Mouse (Mus musculus): Measurements from ENCODE around the gene Efcab14. TPM values are rescaled to one million over a fixed set of nuclear protein-coding genes. Genes with fewer than 3 reads are reported as not detected.

Efcab14 gene
- polyA plus RNA-seq, 1 experiment, result 26.7 TPM

GRCm38 (mm10) chr4:115749336-115749735, 11.8 kb downstream of the Efcab14 start:
- no peak overlapping the region for H3K4me3 ChIP-seq (ENCODE audit: insufficient read depth, low read depth, low read length)
- no peaks in the 10 kb centered on the region for H3K4me1 ChIP-seq (ENCODE audit: control insufficient read depth, insufficient read depth, insufficient read length, low read length)
- no peak overlapping the region for H3K27ac ChIP-seq (replicated peaks; ENCODE audit: low read depth, low read length)

GRCm38 (mm10) chr4:115754101-115754500, 16.6 kb downstream of the Efcab14 start:
- H3K4me1 ChIP-seq (ENCODE audit: control insufficient read depth, insufficient read depth, insufficient read length, low read length), result no peaks in the 10 kb centered on the region

GRCm38 (mm10) chr4:115754851-115755250, 17.3 kb downstream of the Efcab14 start:
- H3K27ac ChIP-seq (replicated peaks; ENCODE audit: low read depth, low read length), result no peak overlapping the region
- no peak overlapping the region for H3K4me3 ChIP-seq (ENCODE audit: insufficient read depth, low read depth, low read length)
- no peaks in the 10 kb centered on the region for H3K4me1 ChIP-seq (ENCODE audit: control insufficient read depth, insufficient read depth, insufficient read length, low read length)

More at GRCm38 (mm10) chr4:115754101-115754500, 16.6 kb downstream of the Efcab14 start:
- Histone ChIP-seq H3K4me3 (ENCODE audit: insufficient read depth, low read depth, low read length) (no peak overlapping the region), H3K27ac (replicated peaks; ENCODE audit: low read depth, low read length) (no peak overlapping the region)

GRCm38 (mm10) chr4:115761206-115761605, 23.7 kb downstream of the Efcab14 start:
- no peak overlapping the region for H3K27ac ChIP-seq (replicated peaks; ENCODE audit: low read depth, low read length)
- H3K4me3 ChIP-seq (ENCODE audit: insufficient read depth, low read depth, low read length), result no peak overlapping the region
- no peaks in the 10 kb centered on the region for H3K4me1 ChIP-seq (ENCODE audit: control insufficient read depth, insufficient read depth, insufficient read length, low read length)

- Histone ChIP-seq H3K27ac (replicated peaks; ENCODE audit: low read depth, low read length) (no peak overlapping the region), H3K4me3 (ENCODE audit: insufficient read depth, low read depth, low read length) (no peak overlapping the region), H3K4me1 (ENCODE audit: control insufficient read depth, insufficient read depth, insufficient read length, low read length) (no peaks in the 10 kb centered on the region)
These were observed 27.0 kb downstream of the Efcab14 start for GRCm38 (mm10) chr4:115764581-115764980.

- Histone ChIP-seq H3K4me3 (ENCODE audit: insufficient read depth, low read depth, low read length) (no peak overlapping the region), H3K27ac (replicated peaks; ENCODE audit: low read depth, low read length) (no peak overlapping the region), H3K4me1 (ENCODE audit: control insufficient read depth, insufficient read depth, insufficient read length, low read length) (no peaks in the 10 kb centered on the region)
These were observed 30.3 kb downstream of the Efcab14 start for GRCm38 (mm10) chr4:115767647-115768467.

GRCm38 (mm10) chr4:115775056-115775455, 37.5 kb downstream of the Efcab14 start:
- no peaks in the 10 kb centered on the region; the same call in 1 of the 2 replicates for H3K4me1 ChIP-seq (ENCODE audit: control insufficient read depth, insufficient read depth, insufficient read length, low read length)
- H3K4me3 ChIP-seq (ENCODE audit: insufficient read depth, low read depth, low read length), result no peak overlapping the region
- H3K27ac ChIP-seq (replicated peaks; ENCODE audit: low read depth, low read length), result no peak overlapping the region

- H3K4me3 ChIP-seq (ENCODE audit: insufficient read depth, low read depth, low read length), result no peak overlapping the region
- no peaks in the 10 kb centered on the region; the same call in 1 of the 2 replicates for H3K4me1 ChIP-seq (ENCODE audit: control insufficient read depth, insufficient read depth, insufficient read length, low read length)
- no peak overlapping the region for H3K27ac ChIP-seq (replicated peaks; ENCODE audit: low read depth, low read length)
These were observed 40.1 kb downstream of the Efcab14 start for GRCm38 (mm10) chr4:115777627-115778026.

GRCm38 (mm10) chr4:115780269-115780668, 42.7 kb downstream of the Efcab14 start:
- Histone ChIP-seq H3K4me3 (ENCODE audit: insufficient read depth, low read depth, low read length) (no peak overlapping the region), H3K4me1 (ENCODE audit: control insufficient read depth, insufficient read depth, insufficient read length, low read length) (peaks cover 2% of the 10 kb centered on the region), H3K27ac (replicated peaks; ENCODE audit: low read depth, low read length) (no peak overlapping the region)

GRCm38 (mm10) chr4:115780918-115781317, 43.4 kb downstream of the Efcab14 start, which contains the start of gene Tex38:
Gene Tex38, minus strand, starts transcription at chr4:115781018.
- Histone ChIP-seq H3K4me3 (ENCODE audit: insufficient read depth, low read depth, low read length) (no peak within 1 kb of the TSS), H3K27ac (replicated peaks; ENCODE audit: low read depth, low read length) (no peak within 1 kb of the TSS), H3K4me1 (ENCODE audit: control insufficient read depth, insufficient read depth, insufficient read length, low read length) (peaks cover 2% of the 10 kb centered on the region)

GRCm38 (mm10) chr4:115782026-115782805, 44.7 kb downstream of the Efcab14 start:
- Histone ChIP-seq H3K4me1 (ENCODE audit: control insufficient read depth, insufficient read depth, insufficient read length, low read length) (peaks cover 2% of the 10 kb centered on the region), H3K4me3 (ENCODE audit: insufficient read depth, low read depth, low read length) (no peak overlapping the region), H3K27ac (replicated peaks; ENCODE audit: low read depth, low read length) (no peak overlapping the region)

GRCm38 (mm10) chr4:115784769-115785510, 47.4 kb downstream of the Efcab14 start, which contains the start of gene Atpaf1:
Gene Atpaf1, plus strand, starts transcription at chr4:115784812.
- Histone ChIP-seq H3K4me3 (ENCODE audit: insufficient read depth, low read depth, low read length) (peak within 1 kb of the TSS; percentile 89), H3K4me1 (ENCODE audit: control insufficient read depth, insufficient read depth, insufficient read length, low read length) (peaks cover 2% of the 10 kb centered on the region; the same call in 1 of the 2 replicates), H3K27ac (replicated peaks; ENCODE audit: low read depth, low read length) (peak within 1 kb of the TSS; percentile 46)

GRCm38 (mm10) chr4:115785511-115786034, 48.0 kb downstream of the Efcab14 start:
- H3K4me3 ChIP-seq (ENCODE audit: insufficient read depth, low read depth, low read length), result peak overlapping the region; percentile 89
- H3K27ac ChIP-seq (replicated peaks; ENCODE audit: low read depth, low read length), result peak overlapping the region; percentile 46
- peaks cover 2% of the 10 kb centered on the region; the same call in 1 of the 2 replicates for H3K4me1 ChIP-seq (ENCODE audit: control insufficient read depth, insufficient read depth, insufficient read length, low read length)

- no peak overlapping the region for H3K4me3 ChIP-seq (ENCODE audit: insufficient read depth, low read depth, low read length)
These were observed 53.3 kb downstream of the Efcab14 start for GRCm38 (mm10) chr4:115790864-115791263.

More at GRCm38 (mm10) chr4:115790864-115791263, 53.3 kb downstream of the Efcab14 start:
- Histone ChIP-seq H3K27ac (replicated peaks; ENCODE audit: low read depth, low read length) (no peak overlapping the region), H3K4me1 (ENCODE audit: control insufficient read depth, insufficient read depth, insufficient read length, low read length) (no peaks in the 10 kb centered on the region)

All from brown adipose tissue, adult 24 weeks (tissue).